Mouse (Mus musculus) liver, embryonic 18 days (tissue): ENCODE measurements around the gene Vmn2r42. TPM values are rescaled to one million over a fixed set of nuclear protein-coding genes. Genes with fewer than 3 reads are reported as not detected.

Source experiments
- polyA plus RNA-seq: library from polyadenylated mRNA; depleted of rRNA; stranded (reverse); fragments of >200 nt; gene quantifications from 2 replicates; pipeline ENCODE4 v1.2.3, GENCODE M21; 2012; rRNA removed

The Vmn2r42 gene
- polyA plus RNA-seq: not detected in 2 replicates

GRCm38 (mm10) chr7:8200220-8200619, at the start of gene Vmn2r42:
TSS of gene Vmn2r42 (minus strand) at chr7:8200320.

GRCm38 (mm10) chr7:8161554-8161953, 38.6 kb downstream of the Vmn2r42 start, which contains the start of gene Vmn2r41:
TSS of gene Vmn2r41 (minus strand) at chr7:8161654.

Other genes with a start within 250 kb of the Vmn2r42 start
- not detected in 2 replicates for gene Vmn2r41, start 38.7 kb downstream of the Vmn2r42 start, polyA plus RNA-seq
- gene Vmn2r43, start 60.3 kb upstream of the Vmn2r42 start, polyA plus RNA-seq: not detected in 2 replicates
- not detected in 2 replicates for gene Vmn2r44, start 183.0 kb upstream of the Vmn2r42 start, polyA plus RNA-seq